Mouse (Mus musculus) gastrocnemius, adult 8-10 months (tissue): ENCODE data around the gene Izumo1. TPM values are rescaled to one million over a fixed set of nuclear protein-coding genes. Genes with fewer than 3 reads are reported as not detected.

ENCODE experiments used
- DNase-seq, 2 experiments: peaks; one replicate each; pipeline ENCODE4 v3.0.0; 2022; ENCODE audit warnings: low spot score in 2 of 2
- total RNA-seq, 4 experiments: library from RNA; stranded (reverse); gene quantifications; 2 replicates each; pipeline ENCODE4 v1.2.4; 2022

Izumo1 gene
- not detected for total RNA-seq

DNA sequence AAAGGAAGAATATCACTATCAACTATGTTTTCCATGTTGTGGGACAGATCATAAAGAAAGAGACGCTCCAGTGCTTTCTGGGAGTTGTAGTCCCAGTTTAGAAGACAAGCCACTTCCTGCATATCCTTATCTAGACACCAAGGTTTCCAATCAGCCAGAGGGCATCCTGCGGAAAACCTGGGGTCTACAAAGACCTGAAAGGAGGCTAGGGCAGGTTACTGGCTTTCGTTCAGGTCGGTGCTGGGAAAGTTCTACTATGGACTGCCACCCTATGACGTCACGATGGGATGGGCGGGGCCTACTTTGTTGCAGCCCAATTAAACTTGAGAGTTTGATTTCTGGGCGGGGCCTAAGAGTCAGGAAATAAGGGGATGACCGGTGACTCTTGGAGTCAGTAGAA, at the start of gene Izumo1:
Izumo1 (plus strand) TSS at position 369 of the 400 bp plus-strand sequence.
- DNase-seq: no peak

DNA sequence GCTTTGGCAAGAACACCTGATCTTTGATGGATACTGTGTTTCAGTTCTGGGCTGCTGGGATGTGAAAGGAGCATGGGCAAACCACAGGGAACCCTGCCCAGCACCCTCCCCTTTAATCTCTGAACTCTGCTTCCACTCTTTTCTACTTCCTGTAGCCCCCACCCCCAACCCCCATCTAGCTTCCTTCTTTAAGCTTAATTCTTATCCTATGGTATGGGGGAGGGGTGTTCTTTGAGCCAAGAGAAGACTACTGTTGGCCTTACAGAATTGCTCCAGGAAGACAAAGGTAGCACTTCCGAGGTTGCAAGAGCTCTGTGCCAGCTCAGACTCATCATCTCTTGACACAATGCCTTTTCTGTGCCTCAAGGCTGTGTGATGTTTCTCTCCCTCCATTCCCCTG, 49.6 kb upstream of the Izumo1 start:
- DNase-seq: no peak

DNA sequence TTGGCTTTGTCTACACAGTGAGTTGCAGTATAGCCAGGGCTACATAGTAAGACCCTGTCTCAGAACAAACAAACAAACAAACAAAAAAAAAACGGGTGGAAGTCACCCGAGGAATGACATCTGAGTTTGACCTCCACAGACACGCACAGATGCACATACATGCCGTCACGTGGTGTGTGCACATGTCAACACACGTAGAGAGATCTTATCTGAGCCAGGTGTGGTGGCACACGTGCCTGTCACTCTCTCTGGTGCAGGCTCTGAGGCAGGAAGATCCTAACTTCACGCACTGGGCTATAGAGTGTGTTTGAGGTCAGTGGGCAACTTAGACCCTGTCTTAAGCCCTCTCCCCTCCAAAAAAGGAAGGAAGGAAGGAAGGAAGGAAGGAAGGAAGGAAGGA, 47.7 kb upstream of the Izumo1 start:
- no peak for DNase-seq

DNA sequence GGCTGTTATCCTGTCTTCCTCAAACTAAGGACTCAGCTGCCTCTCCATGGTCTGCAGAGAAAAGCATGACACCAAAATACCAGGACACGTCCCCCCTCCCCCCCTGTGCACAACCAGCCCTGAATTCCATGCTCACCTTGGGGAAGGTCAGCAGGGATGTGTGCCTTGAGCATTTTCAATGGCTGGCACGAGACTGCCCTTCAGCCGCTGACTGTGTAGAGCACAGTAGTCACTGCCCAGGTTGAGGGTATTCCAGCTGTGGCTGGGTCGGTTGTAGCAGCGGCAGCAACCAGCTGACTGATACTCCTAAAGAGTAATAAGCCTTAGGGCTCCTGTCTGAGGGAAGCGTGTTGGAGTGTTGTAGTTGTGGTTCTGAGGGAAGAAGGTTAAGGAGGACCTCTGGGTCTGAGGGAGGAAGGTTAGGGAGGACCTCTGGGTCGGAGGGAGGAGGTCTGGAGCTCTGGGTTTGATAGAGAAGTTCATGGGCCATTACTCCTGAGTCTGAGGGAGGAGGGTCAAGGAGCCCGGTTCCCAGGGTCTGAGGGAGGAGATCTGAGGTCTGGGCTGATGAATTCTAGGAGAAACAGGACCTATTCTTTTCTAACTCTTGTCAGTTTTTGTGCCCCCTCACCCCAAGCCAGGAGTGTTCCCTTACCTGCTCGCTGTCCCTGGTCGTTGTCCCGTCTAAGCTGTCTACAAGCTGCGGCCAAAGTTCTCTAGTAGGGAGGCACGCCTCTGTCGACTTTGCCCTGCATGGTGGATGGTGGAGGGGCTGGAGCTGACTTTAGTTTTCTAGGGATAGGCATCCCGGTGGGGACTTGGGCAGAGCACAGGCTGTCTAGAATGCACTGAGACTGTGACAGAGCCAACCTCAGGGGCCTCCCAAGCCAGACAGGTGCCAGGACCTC, 46.9 kb upstream of the Izumo1 start:
- DNase-seq: no peak

DNA sequence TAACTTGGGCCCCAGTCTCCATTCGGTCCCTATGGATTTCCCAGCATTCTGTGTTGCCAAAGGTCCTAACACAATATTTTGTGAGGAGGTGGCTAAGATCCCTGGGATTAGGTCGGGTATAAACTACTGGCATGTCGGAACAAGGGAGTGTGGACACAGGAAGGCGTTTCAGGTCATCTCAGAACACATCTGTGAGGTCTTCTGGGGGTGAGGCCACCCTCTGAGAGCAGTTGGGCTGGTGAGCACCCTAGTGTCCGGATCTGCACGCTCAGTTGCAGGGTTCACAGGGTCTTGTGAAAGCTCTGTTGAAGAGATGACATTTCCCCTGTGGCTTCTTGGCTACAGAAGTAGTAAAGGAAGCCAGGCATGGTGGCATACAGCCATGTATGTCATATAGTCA, 35.7 kb upstream of the Izumo1 start:
- no peak for DNase-seq

DNA sequence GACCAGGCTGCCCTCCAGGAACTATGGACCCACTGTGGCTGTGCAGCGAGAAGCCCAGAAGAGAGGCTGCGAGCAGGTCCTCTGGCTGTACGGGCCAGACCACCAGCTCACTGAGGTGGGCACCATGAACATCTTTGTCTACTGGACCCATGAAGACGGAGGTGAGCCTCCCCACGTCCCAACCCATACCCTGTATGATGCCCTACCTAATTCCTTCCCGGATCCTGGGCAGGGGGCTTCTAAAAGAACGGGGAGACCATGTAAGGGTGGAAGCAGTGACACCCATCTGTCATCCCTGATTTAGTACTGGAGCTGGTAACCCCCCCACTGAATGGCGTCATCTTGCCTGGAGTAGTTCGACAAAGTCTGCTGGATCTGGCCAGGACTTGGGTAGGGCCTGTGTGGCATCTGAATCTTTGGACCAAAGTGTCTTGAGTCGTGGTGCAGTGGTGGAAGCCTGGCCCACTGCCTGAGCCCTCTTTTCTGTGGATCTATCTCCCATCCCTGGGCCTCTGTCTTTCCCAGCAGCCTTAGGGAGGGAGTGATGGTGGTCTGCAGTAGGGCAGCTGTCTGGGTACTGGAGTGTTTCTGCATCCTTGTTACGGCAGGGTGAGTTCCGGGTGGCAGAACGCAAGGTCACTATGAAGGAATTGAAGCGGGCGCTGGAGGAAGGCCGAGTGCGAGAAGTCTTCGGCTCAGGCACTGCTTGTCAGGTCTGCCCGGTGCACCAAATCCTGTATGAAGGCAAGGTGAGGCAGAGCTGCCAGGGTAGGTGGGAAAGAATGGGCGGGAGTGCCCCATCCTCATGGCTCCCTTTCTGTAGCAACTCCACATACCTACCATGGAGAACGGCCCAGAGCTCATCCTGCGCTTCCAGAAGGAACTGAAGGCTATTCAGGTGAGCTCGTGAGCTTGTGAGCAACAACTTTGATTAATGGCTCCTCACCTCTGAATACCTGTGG, 33.7 kb upstream of the Izumo1 start:
- DNase-seq: no peak

DNA sequence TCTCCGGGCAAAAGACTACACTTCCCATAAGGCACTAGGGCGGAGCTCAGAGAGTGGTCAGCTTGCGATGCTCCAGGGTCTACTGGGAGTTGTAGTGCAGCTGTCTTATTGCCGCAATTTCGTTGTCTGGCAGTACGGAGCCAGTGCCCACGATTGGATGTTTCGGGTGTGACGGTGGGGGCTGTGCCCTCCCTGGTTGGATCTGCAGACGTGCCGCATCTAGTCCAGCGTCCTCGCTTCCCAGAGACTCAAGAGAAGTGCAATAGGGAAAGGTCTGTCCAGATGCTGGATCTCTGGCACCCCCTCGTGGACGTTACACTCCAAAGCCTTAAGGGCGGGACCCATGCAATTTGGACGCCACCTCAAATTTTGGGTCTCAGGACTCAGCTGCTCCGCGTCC, 32.4 kb upstream of the Izumo1 start:
- peak; percentile 95 to 97 for DNase-seq

DNA sequence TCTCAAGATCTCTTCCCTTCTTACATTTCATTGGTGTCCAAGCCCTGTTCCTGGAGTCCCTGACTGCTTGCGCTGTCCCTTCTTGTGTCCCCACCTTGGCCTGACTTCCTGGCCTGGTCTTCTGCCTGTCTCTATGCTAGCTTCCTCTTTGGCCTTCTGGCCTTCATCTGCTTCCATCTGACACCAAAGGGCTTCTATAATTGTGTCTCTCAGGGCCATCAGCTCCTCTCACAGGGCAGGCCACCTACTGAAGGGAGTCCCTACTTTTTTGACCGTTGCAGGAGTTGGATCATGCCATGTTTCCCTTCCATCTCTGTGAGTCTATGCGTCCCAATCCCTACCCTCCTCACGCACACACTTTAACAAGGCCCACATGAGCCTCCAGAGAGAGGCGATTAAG, 31.7 kb upstream of the Izumo1 start:
- DNase-seq: no peak

DNA sequence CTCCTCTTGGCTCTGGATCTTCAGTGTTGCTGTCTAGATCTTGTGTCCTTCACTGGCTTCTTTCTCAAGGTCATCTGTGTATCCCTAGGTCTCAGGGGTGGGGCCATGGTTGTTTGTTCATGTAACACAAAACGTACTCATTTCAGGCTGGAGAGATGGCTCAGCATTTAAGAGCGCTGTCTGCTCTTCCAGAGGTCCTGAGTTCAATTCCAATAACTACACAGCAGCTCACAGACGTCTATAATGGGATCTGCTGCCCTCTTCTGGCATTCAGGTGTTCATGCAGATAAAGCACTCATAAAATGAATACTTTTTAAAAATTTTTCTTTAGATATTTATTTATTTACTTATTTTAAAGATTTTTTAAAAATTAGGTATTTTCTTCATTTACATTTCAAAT, 30.7 kb upstream of the Izumo1 start:
- no peak for DNase-seq

DNA sequence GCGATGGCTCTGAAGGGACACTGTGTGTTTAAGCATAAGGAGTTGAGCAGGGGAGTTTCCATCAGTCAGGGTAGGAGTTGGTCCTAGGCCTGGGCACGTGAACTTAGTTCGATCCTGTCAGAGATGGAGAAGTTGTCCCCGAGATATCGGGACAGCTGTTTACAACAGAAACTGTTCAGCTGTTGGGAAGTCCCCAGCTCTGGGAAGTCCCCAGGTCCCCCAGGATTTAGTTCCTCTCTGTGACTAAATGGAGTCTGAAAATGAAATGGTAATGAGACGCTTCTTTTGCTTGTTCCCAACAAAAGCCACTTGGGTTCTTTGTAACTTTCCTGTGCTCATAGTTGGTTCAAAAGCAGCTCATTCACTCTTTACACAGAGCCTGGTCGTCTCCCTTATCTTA, 29.7 kb upstream of the Izumo1 start:
- DNase-seq: no peak

DNA sequence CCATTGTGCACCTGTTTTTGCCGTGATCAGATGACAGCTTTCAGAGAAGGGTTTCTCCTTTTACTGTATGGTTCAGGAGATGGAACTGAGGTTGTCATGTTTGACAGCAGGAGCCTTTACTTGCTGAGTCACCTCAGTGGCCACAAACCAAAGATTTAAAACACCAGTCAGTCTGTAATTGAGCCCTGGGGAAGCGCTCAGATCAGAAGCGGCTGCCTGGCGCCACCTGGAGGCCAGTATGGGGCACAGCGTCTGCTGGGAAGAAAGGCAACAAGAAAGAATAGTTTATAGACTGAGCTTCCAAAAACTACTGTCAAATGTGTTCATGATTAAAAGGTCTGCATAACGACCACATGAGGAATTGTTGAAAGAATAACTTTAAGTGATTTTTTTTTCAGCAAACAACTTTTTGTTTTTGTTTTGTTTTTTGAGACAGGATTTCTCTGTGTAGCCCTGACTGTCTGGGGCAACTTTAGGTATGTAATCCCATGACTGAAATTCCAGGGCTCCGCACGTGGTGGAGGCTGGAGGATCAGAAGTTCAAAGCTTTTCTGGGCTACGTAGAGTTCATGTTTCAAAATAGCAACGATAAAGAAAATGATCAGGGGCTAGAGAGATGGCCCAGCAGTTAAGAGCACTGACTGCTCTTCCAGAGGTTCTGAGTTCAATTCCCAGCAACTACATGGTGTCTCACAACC, 28.3 kb upstream of the Izumo1 start:
- peak; percentile 60 to 67 for DNase-seq

DNA sequence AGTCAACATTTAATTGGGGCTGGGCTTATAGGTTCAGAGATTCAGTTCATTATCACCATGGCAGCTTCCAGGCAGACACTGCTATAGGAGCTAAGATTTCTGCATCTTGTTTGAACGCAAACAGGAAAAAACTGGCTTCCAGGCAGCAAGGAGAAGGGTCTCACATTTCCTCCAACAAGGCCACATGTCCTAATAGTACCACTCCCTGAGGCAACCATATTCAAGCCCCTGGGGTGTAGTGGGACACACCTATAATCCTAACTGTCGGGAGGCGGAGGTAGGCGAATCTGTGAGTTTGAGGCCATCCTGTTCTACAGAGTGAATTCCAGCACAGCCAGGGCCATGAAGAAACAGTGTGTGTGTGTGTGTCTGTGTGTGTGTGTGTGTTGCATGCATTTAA, 26.4 kb upstream of the Izumo1 start:
- DNase-seq: no peak

DNA sequence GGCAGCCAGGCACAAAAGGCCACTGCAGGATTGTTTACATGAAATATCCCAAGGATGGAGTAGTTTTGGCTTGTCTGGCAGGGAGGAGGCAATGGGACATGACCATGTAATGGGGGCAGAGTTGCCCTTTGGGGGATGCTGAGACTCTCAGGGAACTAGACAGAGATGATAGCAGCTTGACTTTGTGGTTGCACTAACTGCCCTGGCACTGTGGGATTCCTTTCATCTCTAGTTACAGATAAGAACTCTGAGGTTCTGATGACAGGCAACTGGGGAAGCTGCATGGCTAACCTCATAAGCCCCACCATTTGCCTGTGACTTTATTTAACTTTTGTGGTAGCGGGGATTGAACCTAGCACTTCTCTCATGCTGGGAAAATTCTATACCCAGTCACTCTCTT, 25.5 kb upstream of the Izumo1 start:
- no peak for DNase-seq

DNA sequence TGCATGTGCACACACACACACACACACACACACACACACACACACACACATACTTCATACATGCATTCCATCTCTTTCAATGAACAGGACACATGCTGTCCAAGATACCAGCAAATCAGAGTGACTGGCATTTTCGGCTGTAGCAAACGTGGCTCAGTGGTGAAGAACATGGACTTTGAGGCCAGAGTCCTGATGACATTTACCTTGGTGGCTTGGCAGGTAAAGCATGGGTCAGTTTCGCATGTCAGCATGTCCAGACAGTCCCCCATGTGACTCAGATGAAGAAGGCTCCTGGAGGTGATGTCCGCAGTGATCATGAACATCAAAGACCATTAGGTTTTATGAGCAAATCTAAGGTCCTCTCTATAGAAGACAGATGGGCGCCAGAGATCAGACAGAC, 24.6 kb upstream of the Izumo1 start:
- no peak for DNase-seq

DNA sequence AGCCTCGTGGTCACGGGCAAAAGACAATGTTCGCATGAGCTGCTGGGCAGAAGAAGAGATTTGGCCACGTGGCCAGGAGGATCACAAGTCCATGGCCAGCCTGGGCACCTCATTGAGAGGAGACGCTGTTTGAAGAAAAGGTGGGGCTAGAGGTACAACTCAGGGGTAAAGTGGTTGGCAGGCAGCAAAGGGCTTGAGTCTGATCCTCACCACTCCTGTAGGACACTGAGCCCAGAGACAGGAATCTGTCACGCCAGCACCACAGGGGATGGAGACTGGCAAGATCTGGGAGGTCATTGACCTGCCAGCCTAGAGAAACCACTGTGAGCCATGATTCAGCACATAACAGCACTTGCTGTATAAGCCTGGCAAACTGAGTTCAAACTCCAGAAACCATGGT, 24.1 kb upstream of the Izumo1 start:
- no peak for DNase-seq

DNA sequence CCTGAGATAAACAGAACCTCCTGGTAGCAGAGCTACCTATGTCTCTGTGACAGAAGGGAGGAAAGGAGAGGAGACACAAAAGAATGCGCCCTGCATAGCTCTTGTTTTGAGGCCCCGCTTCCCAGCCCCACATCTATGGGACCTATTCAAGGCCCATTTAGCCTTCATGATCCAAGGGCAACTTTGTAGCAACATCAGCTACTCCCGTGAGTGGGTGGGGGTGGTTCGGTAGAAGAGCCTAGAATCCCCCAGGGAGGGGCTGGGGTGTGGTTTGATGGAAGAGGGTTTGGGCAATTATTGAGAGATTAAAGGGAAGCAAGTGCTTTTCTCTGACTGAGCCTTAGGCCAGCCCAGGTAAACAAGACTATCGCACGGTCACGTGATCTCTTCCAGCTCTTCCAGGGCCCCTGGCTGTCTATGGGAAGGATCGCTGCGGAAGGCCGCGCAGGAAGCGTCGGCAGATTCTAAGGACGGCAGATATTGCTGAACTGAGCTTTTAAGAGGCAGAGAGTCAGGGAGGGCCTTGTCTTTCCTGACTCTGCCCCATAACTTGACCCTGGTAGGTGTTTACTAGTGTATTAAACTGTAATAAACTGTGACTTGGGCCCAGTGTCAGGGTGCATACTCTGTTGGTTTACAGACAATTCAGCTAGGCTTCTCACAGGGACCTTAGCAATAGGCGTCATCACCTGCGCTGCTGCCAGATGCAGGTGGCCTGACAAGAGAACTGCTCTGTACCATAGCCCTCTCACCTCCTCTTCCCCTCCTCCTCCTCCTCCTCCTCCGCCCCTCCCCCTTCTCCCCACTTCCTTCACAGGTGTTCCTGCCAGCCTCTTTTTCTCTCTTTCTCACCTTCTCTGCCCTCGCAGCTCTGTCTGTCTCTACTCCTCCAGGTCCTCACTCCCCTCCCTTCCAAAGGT, 22.4 kb upstream of the Izumo1 start:
- no peak for DNase-seq

DNA sequence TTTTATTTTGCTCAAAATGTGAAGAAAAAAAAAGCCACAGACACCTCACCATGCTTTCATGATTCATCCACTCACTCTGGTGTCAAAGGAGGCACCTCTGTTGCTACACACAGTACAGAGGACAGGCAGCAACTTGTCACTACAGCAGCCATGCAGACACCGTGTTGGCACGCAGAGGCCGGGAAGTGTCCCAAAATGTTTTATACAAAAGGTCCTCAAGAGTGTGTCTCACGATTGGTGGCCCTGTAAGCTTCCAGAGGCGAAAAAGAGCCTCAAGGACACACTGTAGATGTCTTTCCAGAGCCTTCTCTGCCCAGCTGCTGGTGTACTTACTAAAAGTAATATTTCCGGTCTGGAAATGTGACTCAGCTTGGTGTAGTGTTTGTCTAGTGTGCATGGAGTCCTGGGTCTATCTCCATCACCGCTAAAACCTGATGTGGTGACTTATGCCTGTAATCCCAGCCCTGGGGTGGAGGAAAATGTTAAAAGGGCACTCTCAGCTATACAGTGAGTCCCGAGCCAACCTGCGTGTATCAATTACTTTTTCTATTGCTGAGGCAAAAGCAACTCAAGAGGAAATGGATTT, 15.8 kb upstream of the Izumo1 start:
- DNase-seq: no peak

DNA sequence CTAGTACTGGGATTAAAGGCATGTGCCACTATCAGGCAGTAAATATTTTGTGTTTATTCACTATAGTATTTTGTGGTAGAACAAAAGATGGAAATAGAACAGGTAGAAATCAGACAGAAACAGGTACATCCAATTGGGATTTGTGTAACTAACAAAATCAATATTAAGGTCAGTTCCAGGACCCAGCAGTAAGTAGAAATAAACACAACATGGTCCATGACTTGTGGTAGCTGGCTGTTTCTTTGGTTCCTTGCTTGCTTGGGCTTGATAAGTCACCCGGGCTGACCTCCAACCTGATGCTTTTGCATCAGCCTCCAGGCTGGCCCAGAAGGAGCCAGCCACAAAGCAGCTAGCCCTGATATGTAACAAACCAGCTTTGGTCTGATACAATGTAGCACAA, 12.1 kb upstream of the Izumo1 start:
- no peak for DNase-seq

DNA sequence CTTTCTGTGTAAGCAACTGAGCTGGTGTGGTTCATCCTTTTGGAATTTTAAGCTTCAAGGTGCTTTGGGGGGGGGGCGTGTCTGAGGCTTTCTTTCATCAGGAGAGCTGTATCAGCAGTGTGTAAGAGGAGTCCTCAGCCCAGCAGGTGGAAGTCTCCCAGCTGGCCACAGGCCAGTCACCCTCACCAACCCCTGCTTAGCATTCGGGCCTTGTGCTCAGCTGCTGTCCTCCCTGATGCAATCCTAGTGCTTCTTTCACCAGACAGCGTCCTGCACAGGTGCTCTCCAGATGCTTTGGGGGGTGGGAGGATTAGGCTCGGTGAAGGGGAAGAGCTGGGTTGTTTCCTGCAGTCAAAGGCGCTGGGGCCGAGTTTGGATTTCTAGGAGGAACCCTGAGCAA, 5.3 kb upstream of the Izumo1 start:
- peak in 1 of 2 experiments; percentile 42 for DNase-seq

DNA sequence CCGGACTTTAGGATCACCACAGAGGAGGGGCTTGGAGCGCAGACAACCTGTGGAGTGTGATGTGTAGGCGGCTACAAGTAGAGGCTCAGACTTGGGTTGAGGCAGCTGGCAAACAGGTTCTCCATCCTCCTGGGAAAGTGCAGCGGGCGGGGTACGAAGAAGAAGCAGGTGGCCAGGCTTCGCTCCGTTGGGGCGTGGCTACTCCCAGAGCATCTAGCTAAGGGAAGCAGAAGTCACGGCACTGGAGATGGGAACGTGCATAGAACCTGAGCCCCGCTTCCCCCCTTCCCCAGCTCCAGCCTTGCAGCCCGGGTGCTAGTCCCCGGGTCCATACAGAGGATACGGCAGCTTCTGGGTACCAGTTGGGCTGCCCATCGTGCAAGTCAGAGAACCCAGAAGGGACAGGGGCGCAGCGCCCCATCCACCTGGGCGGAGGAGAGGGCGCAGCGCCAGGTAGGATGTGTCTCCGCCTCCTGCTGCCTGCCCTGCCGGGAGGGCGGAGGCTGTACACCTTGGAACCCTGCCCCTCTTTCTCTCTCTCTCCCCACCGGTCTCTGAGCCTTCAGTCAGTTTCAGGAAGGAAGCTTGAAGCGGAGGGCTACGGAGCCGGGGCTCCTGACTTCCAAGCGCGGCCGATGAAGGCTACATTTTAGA, 4.4 kb upstream of the Izumo1 start, which contains the start of gene Fut1:
Fut1 (plus strand) TSS at position 248 of the 654 bp plus-strand sequence.
- DNase-seq: no peak
